Mouse (Mus musculus) cerebellum, adult 11 months (tissue): ENCODE measurements around the gene Prkce.

Experiments
- DNase-seq: peaks from one replicate; pipeline ENCODE4 v3.0.0; 2022

Prkce gene

GRCm38 (mm10) chr17:86337076-86337475 lies 169.5 kb downstream of the Prkce start:
- no peak for DNase-seq

- DNase-seq, result no peak
These were observed 170.7 kb downstream of the Prkce start for GRCm38 (mm10) chr17:86338328-86338727.

DNA sequence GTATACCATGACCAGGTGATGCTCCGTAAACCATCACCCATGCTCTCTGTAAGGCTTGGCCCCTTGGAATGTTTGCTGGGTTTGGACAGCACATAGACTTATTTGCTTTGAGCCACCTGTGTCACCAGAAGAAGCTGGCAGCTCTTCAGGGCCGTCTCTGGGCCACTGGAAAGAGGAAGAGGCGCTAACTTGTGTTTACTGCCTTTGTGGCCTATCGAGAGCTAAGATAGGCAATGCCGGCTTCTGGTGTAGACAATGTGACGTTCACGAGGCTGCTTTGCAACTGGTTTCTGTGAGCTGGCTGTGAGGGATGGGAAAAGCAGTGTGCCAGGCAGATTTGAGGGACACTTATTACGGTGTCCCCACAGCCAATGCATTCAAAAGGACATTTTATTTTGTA lies 176.4 kb downstream of the Prkce start:
- peak; percentile 44 for DNase-seq

DNA sequence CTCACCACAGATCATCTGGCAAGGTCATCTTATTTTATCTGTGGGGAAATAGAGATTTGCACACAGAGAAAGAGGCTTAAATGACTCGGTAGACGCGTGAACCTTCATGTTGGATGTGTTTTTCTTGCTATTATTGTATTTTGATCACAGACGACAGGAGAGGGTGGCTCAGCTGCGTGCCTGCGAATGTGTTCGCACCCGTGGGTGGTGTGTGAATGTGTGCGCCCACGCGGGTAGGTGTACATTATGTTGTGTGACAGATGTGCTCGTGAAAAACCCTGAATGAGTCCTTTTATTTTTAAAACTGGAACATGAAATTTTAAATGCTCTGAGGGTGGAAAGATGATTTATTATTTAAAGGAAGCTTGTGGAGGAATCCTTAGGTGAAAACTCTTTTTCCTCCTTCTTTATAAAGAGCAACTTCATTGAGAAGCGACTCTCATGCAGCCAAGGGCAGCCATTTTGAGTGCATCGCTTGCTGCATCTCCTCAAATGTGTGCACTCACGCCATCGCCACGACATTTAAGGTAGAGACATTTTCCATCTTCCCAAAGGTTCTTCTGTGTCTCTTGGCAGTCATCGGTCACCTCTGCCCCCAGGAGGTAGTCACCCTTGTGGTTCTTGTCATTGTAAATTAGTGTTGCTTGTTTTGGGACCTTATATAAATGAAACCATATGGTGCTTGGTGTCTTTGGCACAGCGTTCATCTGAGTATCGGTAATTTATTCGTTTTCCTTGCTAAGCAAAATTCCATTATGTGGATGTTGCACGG lies 177.8 kb downstream of the Prkce start:
- DNase-seq, result peak; percentile 46

DNA sequence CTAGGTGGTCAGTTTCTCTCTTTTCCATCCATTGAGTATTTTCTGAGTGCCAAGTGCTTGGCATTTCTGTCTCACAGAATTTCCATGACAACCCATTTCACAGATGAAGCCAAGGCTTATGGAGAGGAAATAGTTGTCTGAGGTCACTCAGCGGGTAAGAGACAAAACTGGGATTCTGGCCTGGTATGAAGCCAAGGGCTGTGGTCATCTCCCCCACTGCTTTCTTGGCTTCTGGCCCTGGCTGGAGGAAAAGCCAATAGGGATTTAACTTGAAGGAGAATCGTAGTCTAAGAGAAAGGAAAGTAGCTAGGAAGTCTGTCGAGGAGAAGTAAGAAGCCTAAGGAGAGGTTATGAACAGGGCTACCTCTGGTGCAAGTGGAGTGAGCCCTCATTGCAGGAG lies 182.7 kb downstream of the Prkce start:
- peak; percentile 69 for DNase-seq

- peak; percentile 71 for DNase-seq
These were observed 183.2 kb downstream of the Prkce start for GRCm38 (mm10) chr17:86350791-86351261.

DNA sequence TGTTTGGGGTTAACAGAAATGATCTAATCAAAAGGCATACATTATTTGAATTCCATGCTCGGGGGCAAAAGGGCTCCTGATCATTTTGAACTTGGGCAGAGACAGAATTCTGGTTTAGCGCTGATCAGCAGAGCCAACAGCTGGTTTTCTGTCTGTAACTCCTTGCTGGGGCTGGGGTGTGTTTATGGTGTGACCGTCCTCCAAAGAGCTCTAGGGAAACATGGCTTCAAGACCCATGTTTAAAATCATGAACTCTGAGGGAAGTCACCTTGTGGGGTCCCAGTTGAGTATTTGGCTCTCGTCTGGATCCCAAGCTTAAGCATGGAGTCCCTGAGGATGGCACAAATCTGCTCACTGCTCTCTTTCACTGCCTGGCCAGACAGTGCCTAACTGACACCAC lies 183.7 kb downstream of the Prkce start:
- DNase-seq, result no peak

- DNase-seq, result peak; percentile 45
These were observed 184.9 kb downstream of the Prkce start for GRCm38 (mm10) chr17:86352247-86353037.

DNA sequence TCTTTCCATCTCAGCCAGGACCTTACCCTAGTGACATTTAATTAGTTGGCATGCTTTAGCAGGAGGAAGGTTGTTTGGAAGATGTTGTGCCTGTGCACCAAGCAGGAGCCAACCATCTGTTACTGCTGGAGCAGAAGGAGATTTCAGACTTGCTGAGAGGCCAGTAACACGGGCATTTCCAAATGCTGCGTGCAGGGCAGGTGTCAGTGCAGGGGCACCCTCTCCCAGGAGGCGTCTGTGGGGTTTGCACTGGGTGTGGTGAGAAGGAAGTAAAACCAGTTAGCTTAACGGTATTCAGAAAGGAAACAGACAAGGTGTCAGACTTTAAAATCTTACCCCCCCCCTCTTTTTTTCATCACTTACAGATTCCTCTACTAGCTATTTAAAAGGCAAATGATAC lies 186.1 kb downstream of the Prkce start:
- peak; percentile 76 for DNase-seq

- no peak for DNase-seq
These were observed 186.5 kb downstream of the Prkce start for GRCm38 (mm10) chr17:86354101-86354500.

GRCm38 (mm10) chr17:86354896-86355295 lies 187.3 kb downstream of the Prkce start:
- no peak for DNase-seq

GRCm38 (mm10) chr17:86355318-86355717 lies 187.7 kb downstream of the Prkce start:
- DNase-seq, result no peak

DNA sequence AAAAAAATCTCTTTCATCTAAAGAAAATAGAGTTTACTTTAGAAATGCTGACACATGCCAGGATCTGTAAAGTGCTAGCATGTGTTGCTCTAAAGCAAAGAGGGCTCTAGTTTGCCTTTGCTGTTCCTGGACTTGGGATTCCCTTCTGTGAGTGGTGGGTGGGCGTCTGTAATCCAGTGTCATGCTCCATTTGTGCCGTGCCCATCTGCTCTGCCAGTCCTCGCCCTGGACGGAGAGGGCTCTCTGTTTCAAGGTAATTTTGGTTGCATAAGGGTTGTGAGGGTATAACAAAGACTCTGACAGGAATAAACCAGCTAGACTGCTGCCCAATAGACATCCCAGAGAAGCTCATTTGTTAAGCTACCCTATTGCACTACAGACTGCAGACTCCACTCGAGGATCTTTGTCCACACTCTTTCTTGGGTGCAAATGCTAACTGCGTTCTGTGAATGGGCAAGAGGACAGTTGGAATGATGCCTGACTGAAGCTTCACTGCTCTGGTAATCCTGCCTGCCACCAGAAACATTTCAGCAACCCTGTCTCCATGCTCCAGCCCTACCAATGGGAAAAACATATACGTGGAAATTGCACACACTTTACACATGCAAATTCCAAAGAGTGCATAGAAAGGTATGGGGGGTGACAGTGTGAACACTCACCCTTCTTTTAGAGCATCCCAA lies 188.3 kb downstream of the Prkce start:
- DNase-seq, result no peak

DNA sequence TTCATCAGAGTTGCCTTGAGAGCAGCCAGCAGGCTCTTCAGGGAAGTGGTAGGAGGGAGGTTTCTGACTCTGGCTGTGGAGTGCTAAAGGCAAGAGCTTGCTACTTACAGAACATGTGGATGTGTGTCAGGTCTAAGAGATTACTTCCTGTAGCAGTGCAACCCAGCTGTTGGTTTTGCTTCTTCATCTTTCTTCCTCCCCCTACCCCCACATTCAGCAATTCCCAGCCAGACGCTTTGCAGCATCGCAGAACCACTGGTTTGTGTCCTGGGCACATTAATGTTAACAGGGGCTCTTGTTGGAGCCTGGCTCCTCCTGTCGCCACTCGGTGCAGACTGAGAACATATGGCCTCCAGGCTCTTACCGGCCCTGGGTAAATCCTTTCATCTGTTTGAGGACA lies 190.8 kb downstream of the Prkce start:
- DNase-seq, result no peak

DNA sequence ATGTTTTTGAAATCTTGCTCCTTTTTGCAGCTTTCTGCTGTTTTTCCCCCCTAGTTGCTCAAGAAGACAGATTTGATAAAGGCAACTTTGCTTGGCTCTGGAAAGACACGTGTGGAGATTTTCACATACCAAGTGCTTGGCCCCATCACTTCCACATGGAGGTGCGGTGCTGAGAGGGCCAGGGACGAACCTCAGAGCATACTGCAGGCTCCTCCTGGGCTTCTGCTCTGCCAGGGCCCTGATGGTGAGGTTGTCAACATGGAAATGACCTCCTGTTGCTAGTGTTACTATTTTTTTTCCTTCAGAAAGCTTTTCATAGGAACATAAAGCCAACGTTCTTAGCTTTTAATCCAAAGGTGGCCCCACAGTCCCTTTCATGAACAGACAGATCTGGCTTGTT lies 191.3 kb downstream of the Prkce start:
- no peak for DNase-seq

- DNase-seq, result no peak
These were observed 193.3 kb downstream of the Prkce start for GRCm38 (mm10) chr17:86360849-86361248.

DNA sequence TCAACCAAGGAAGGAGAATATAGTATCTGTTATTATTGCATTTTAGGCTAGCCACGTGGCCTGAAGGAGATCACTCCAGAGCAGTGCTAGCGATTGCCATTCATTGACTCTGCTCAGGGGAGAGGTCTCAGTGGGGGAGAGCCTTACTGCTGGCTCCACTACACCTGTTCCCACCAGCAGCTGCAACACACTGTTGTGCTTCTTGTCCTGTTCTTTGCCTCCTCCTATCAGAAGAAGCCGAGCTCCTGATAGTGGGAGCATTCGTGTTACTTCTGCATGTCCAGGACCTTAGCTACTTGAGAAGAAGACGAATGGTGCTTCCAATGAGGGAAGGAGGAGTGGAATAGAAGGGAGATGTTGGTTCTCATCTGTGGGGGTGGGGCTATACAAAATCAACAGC lies 195.8 kb downstream of the Prkce start:
- no peak for DNase-seq

DNA sequence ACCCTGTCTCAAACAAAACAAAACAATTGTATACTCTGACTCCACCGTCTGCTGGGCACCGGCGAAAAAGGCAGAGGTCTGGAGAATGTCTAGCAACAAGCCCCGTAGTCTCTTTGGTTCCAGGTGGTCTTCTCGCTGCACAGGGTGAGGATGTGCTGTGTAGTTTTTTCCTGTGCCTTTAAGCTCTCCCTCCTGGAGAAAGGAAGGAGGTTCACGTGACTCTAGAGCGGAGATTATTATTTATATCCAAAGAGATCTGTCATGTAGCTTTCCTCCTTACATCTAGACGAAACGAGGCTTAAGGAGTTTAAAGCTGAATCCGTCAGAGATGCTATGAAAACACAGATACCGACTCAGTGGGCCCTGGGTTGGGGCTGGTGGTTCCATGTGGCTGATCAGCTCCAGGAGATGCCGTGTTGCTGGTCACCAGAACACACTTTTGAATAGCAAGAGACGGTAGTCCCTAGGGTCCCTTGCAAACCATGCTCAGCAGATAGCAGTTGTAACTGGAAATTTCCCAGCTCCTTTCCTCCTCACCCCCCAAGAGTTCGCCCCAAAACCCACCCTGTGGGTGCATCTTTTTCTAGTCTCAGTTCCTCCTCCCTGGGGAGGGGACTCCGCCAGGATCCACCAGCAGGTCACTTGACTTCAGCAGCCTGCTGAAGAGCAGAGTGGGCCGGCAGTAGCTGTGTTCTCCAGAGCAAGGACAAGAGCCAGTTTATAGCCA lies 196.9 kb downstream of the Prkce start:
- no peak for DNase-seq

GRCm38 (mm10) chr17:86366919-86367318 lies 199.3 kb downstream of the Prkce start:
- no peak for DNase-seq

- no peak for DNase-seq
These were observed 200.1 kb downstream of the Prkce start for GRCm38 (mm10) chr17:86367676-86368075.

GRCm38 (mm10) chr17:86370106-86370742 lies 202.6 kb downstream of the Prkce start:
- no peak for DNase-seq

GRCm38 (mm10) chr17:86371101-86371561 lies 203.5 kb downstream of the Prkce start:
- DNase-seq, result no peak
